Mouse (Mus musculus) hindbrain, embryonic 11.5 days (tissue): ENCODE results near the gene Tomm34. TPM values are rescaled to one million over a fixed set of nuclear protein-coding genes. Genes with fewer than 3 reads are reported as not detected.
A peak's percentile ranks its signal among the peaks of the same experiment; 100 is the strongest.

ENCODE experiments used
- ATAC-seq: fragments of 200-750 bp; cut with Nextera tagmentation; 2 replicates; pipeline ENCODE4 v1.8.0; 2017; ENCODE audit warnings: mild to moderate bottlenecking, moderate TSS enrichment, moderate library complexity; ENCODE audit not compliant: low FRiP score
- DNase-seq: peaks from one replicate; pipeline ENCODE4 v3.0.0-alpha.2; 2015; ENCODE audit warnings: low spot score
- H3K27ac ChIP-seq: fragments of 300-500 bp; sonication (generic); 2 replicates; pipeline ENCODE4 v1.5.1; 2014; ENCODE audit warnings: mild to moderate bottlenecking, low read depth, low read length
- H3K27me3 ChIP-seq: fragments of 300-500 bp; sonication (generic); 2 replicates; pipeline ENCODE4 v1.6.1; 2014; ENCODE audit warnings: mild to moderate bottlenecking, low read length, moderate library complexity, mixed read lengths; ENCODE audit not compliant: control insufficient read depth, insufficient read depth
- H3K36me3 ChIP-seq: fragments of 300-500 bp; sonication (generic); 2 replicates; pipeline ENCODE4 v1.6.1; 2014; ENCODE audit warnings: mild to moderate bottlenecking, low read length, moderate library complexity, mixed read lengths; ENCODE audit not compliant: control insufficient read depth, insufficient read depth
- H3K4me1 ChIP-seq: fragments of 300-500 bp; sonication (generic); replicated peaks from 2 replicates; pipeline ENCODE4 v1.6.1; 2014; ENCODE audit warnings: low read length, mixed read lengths; ENCODE audit not compliant: control insufficient read depth, insufficient read depth
- H3K4me2 ChIP-seq: fragments of 300-500 bp; sonication (generic); replicated peaks from 2 replicates; pipeline ENCODE4 v1.6.1; 2014; ENCODE audit warnings: mild to moderate bottlenecking, low read depth, low read length
- H3K4me3 ChIP-seq: fragments of 300-500 bp; sonication (generic); 2 replicates; pipeline ENCODE4 v1.5.1; 2014; ENCODE audit warnings: low read depth, low read length
- H3K9ac ChIP-seq: fragments of 300-500 bp; sonication (generic); 2 replicates; pipeline ENCODE4 v1.6.1; 2014; ENCODE audit warnings: low read depth, low read length
- H3K9me3 ChIP-seq: fragments of 300-500 bp; sonication (generic); 2 replicates; pipeline ENCODE4 v1.6.1; 2016; ENCODE audit warnings: low read length; ENCODE audit not compliant: control insufficient read depth
- WGBS: fragments of 180-500 bp; shearing (Covaris S2); extraction: QIAGEN DNeasy Blood & Tissue Kit; methylation state at CpG from one replicate; pipeline ENCODE4 v1.1.7; 2014; 5-methylcytosine and 5-hydroxymethylcytosine counted together
- polyA plus RNA-seq: library from polyadenylated mRNA; unstranded; fragments of >200 nt; fragmentation: Nextera tagmentation; extraction: Ambion mirVana; gene quantifications from 2 replicates; pipeline ENCODE4 v1.2.1, GENCODE M21; 2014

The Tomm34 gene
- polyA plus RNA-seq, 1 experiment from 2014 or later, result 54.6 TPM

- no peak overlapping the region for H3K4me3 ChIP-seq
- WGBS, result 92% methylated on average over 19 of the region's 19 CpGs
- H3K27me3 ChIP-seq, result no peaks in the 10 kb centered on the region
- DNase-seq (no peak), ATAC-seq (no peak)
- no peak overlapping the region for H3K4me2 ChIP-seq
- H3K27ac ChIP-seq, result no peak overlapping the region
- no peaks in the 10 kb centered on the region for H3K9me3 ChIP-seq
- no peaks in the 10 kb centered on the region for H3K4me1 ChIP-seq
- no peak overlapping the region for H3K9ac ChIP-seq
- peaks cover 5% of the 10 kb centered on the region; the same call in 1 of the 2 replicates for H3K36me3 ChIP-seq
Observed at GRCm38 (mm10) chr2:164083609-164084341, 12.8 kb upstream of the Tomm34 start.

- Histone ChIP-seq H3K9ac (no peak overlapping the region), H3K27me3 (no peaks in the 10 kb centered on the region), H3K9me3 (no peaks in the 10 kb centered on the region), H3K4me3 (no peak overlapping the region), H3K4me1 (no peaks in the 10 kb centered on the region), H3K36me3 (peaks cover 5% of the 10 kb centered on the region; the same call in 1 of the 2 replicates), H3K27ac (no peak overlapping the region), H3K4me2 (no peak overlapping the region)
- ATAC-seq (no peak), DNase-seq (no peak)
- 92% methylated on average over 10 of the region's 10 CpGs for WGBS
Observed at GRCm38 (mm10) chr2:164082175-164082574, 11.2 kb upstream of the Tomm34 start.

- no peak overlapping the region for H3K4me3 ChIP-seq
- 94% methylated on average over 10 of the region's 10 CpGs for WGBS
- H3K27ac ChIP-seq, result no peak overlapping the region
- H3K4me2 ChIP-seq, result no peak overlapping the region
- H3K36me3 ChIP-seq, result peaks cover 5% of the 10 kb centered on the region; the same call in 1 of the 2 replicates
- no peaks in the 10 kb centered on the region for H3K4me1 ChIP-seq
- ATAC-seq, result no peak
- H3K9me3 ChIP-seq, result no peaks in the 10 kb centered on the region
- no peak for DNase-seq
- H3K27me3 ChIP-seq, result no peaks in the 10 kb centered on the region
- no peak overlapping the region for H3K9ac ChIP-seq
Observed at GRCm38 (mm10) chr2:164081577-164081976, 10.6 kb upstream of the Tomm34 start.

- Histone ChIP-seq H3K36me3 (peaks cover 5% of the 10 kb centered on the region; the same call in 1 of the 2 replicates), H3K9ac (no peak overlapping the region), H3K9me3 (no peaks in the 10 kb centered on the region), H3K27ac (no peak overlapping the region), H3K27me3 (no peaks in the 10 kb centered on the region), H3K4me2 (no peak overlapping the region), H3K4me3 (no peak overlapping the region), H3K4me1 (peaks cover 3% of the 10 kb centered on the region; the same call in 1 of the 2 replicates)
- ATAC-seq (no peak), DNase-seq (no peak)
- 89% methylated on average over 6 of the region's 6 CpGs for WGBS
Observed at GRCm38 (mm10) chr2:164079488-164079887, 8.5 kb upstream of the Tomm34 start.

- H3K27ac ChIP-seq, result no peak overlapping the region
- no peak for ATAC-seq
Observed at GRCm38 (mm10) chr2:164077875-164078274, 6.9 kb upstream of the Tomm34 start.

GRCm38 (mm10) chr2:164076874-164077425 is 6.0 kb upstream of the Tomm34 start:
- DNase-seq, result no peak
- no peak overlapping the region for H3K4me2 ChIP-seq
- H3K9me3 ChIP-seq, result no peaks in the 10 kb centered on the region
- H3K4me3 ChIP-seq, result no peak overlapping the region
- no peak overlapping the region for H3K9ac ChIP-seq
- H3K4me1 ChIP-seq, result peaks cover 3% of the 10 kb centered on the region; the same call in 1 of the 2 replicates
- ATAC-seq, result no peak
- no peak overlapping the region for H3K27ac ChIP-seq
- WGBS, result 95% methylated on average over 8 of the region's 8 CpGs
- peaks cover 2% of the 10 kb centered on the region; the same call in 1 of the 2 replicates for H3K36me3 ChIP-seq
- H3K27me3 ChIP-seq, result no peaks in the 10 kb centered on the region

More at GRCm38 (mm10) chr2:164077875-164078274, 6.9 kb upstream of the Tomm34 start:
- H3K4me1 ChIP-seq, result peaks cover 3% of the 10 kb centered on the region; the same call in 1 of the 2 replicates
- no peak overlapping the region for H3K4me3 ChIP-seq
- no peak for DNase-seq
- no peak overlapping the region for H3K9ac ChIP-seq
- H3K36me3 ChIP-seq, result peaks cover 2% of the 10 kb centered on the region; the same call in 1 of the 2 replicates
- 89% methylated on average over 5 of the region's 5 CpGs for WGBS
- H3K27me3 ChIP-seq, result no peaks in the 10 kb centered on the region
- no peaks in the 10 kb centered on the region for H3K9me3 ChIP-seq
- no peak overlapping the region for H3K4me2 ChIP-seq

GRCm38 (mm10) chr2:164075088-164075487 is 4.1 kb upstream of the Tomm34 start:
- no peaks in the 10 kb centered on the region for H3K36me3 ChIP-seq
- 61% methylated on average over 5 of the region's 5 CpGs for WGBS
- H3K27ac ChIP-seq, result no peak overlapping the region
- no peaks in the 10 kb centered on the region for H3K27me3 ChIP-seq
- DNase-seq (no peak), ATAC-seq (no peak)
- H3K9ac ChIP-seq, result peak overlapping the region; percentile 73; the same call in 1 of the 2 replicates
- peak overlapping the region; percentile 81; the same call in 1 of the 2 replicates for H3K4me3 ChIP-seq
- H3K4me2 ChIP-seq, result peak overlapping the region; percentile 91
- H3K9me3 ChIP-seq, result no peaks in the 10 kb centered on the region
- H3K4me1 ChIP-seq, result peaks cover 3% of the 10 kb centered on the region; the same call in 1 of the 2 replicates

- Histone ChIP-seq H3K4me3 (peak overlapping the region; percentile 81), H3K9ac (peak overlapping the region; percentile 73), H3K4me1 (peaks cover 3% of the 10 kb centered on the region; the same call in 1 of the 2 replicates), H3K9me3 (no peaks in the 10 kb centered on the region), H3K36me3 (no peaks in the 10 kb centered on the region), H3K4me2 (peak overlapping the region; percentile 91), H3K27ac (no peak overlapping the region), H3K27me3 (no peaks in the 10 kb centered on the region)
- DNase-seq (peak; percentile 99), ATAC-seq (peak; percentile 73)
- WGBS, result under 1% methylated on average over 46 of the region's 48 CpGs
Observed at GRCm38 (mm10) chr2:164073918-164074578, 3.1 kb upstream of the Tomm34 start.
